Mouse (Mus musculus) hindbrain, embryonic 14.5 days (tissue): ENCODE data around the gene Aipl1. TPM values are rescaled to one million over a fixed set of nuclear protein-coding genes. Genes with fewer than 3 reads are reported as not detected.

Source experiments
- ATAC-seq: fragments of 200-750 bp; cut with Nextera tagmentation; 2 replicates; pipeline ENCODE4 v1.8.0; 2017; ENCODE audit warnings: moderate number of reproducible peaks, mild to moderate bottlenecking, moderate TSS enrichment, moderate library complexity; ENCODE audit not compliant: low FRiP score
- DNase-seq: peaks from one replicate; pipeline ENCODE4 v3.0.0-alpha.2; 2015; ENCODE audit warnings: low spot score
- H3K27ac ChIP-seq: fragments of 300-500 bp; sonication (generic); 2 replicates; pipeline ENCODE4 v1.5.1; 2014; ENCODE audit warnings: mild to moderate bottlenecking, moderate library complexity
- H3K27me3 ChIP-seq: fragments of 300-500 bp; sonication (generic); 2 replicates; pipeline ENCODE4 v1.6.1; 2014; ENCODE audit warnings: mild to moderate bottlenecking, low read length, mixed read lengths; ENCODE audit not compliant: control insufficient read depth, insufficient read depth
- H3K36me3 ChIP-seq: fragments of 300-500 bp; sonication (generic); replicated peaks from 2 replicates; pipeline ENCODE4 v1.6.1; 2014; ENCODE audit not compliant: control insufficient read depth, insufficient read depth
- H3K4me1 ChIP-seq: fragments of 300-500 bp; sonication (generic); replicated peaks from 2 replicates; pipeline ENCODE4 v1.6.1; 2014; ENCODE audit warnings: antibody characterized with exemption, low read length, mixed read lengths; ENCODE audit not compliant: control insufficient read depth, insufficient read depth
- H3K4me2 ChIP-seq: fragments of 300-500 bp; sonication (generic); replicated peaks from 2 replicates; pipeline ENCODE4 v1.6.1; 2014; ENCODE audit warnings: mild to moderate bottlenecking, moderate library complexity
- H3K4me3 ChIP-seq: fragments of 300-500 bp; sonication (generic); replicated peaks from 2 replicates; pipeline ENCODE4 v1.5.1; 2014; ENCODE audit warnings: mild to moderate bottlenecking, low read length
- H3K9ac ChIP-seq: fragments of 300-500 bp; sonication (generic); 2 replicates; pipeline ENCODE4 v1.6.1; 2014
- H3K9me3 ChIP-seq: fragments of 300-500 bp; sonication (generic); 2 replicates; pipeline ENCODE4 v1.6.1; 2016; ENCODE audit warnings: low read length; ENCODE audit not compliant: control insufficient read depth
- WGBS: fragments of 180-500 bp; shearing (Covaris S2); extraction: QIAGEN DNeasy Blood & Tissue Kit; methylation state at CpG from one replicate; pipeline ENCODE4 v1.1.7; 2014; 5-methylcytosine and 5-hydroxymethylcytosine counted together
- polyA plus RNA-seq: library from polyadenylated mRNA; unstranded; fragments of >200 nt; fragmentation: Nextera tagmentation; extraction: Ambion mirVana; gene quantifications from 2 replicates; pipeline ENCODE4 v1.2.1, GENCODE M21; 2014

Gene Aipl1
- polyA plus RNA-seq, 1 experiment from 2014 or later, result not detected

DNA sequence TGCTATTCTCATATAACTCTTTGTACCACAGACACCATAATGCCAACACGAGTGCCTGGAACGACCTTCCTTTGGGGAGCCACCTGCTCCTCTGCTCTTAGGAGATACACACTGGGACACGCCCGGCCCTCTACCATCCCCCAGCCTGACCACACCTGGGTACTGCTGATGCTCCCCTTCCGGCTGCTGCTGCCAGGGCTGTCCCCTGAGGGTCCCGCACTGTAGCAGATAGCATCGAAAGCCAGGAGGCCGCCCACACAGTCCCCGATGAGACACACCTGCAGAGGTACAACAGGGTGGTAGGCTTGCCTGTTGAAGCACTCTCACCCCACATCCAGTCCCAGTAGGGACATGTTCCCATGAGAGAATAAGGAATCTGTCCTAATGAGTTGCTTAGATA, 33.4 kb upstream of the Aipl1 start:
- H3K27ac ChIP-seq, result no peak overlapping the region
- 77% methylated on average over 9 of the region's 9 CpGs for WGBS
- H3K9me3 ChIP-seq, result no peaks in the 10 kb centered on the region
- ATAC-seq (no peak), DNase-seq (no peak)
- no peak overlapping the region for H3K4me2 ChIP-seq
- H3K36me3 ChIP-seq, result no peaks in the 10 kb centered on the region
- H3K4me3 ChIP-seq, result no peak overlapping the region
- H3K9ac ChIP-seq, result no peak overlapping the region
- no peaks in the 10 kb centered on the region for H3K27me3 ChIP-seq
- H3K4me1 ChIP-seq, result 0 out of 2 replicates have a peak, but pooled peaks cover 8% of the 10 kb centered on the region

DNA sequence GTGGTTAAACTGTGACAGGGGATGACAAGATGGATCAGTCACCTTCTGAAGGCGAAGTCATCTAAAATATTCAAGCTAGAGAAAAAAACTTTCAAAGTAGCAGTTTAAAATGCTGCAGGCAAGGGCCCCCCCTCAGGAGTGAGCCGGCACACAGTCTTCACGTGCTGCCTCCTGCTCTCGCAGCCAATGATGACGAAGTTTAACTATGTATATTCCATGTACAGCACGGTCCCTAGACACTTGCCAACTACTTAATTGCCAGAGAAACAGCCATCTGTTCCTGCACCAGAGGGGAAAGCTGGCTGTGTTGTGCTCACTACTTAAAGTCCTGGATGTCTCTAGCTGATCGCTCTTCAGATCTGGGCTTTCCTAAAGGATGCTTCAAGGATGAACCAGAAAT, 30.7 kb upstream of the Aipl1 start:
- Histone ChIP-seq H3K27ac (no peak overlapping the region), H3K27me3 (no peaks in the 10 kb centered on the region), H3K9ac (no peak overlapping the region), H3K9me3 (peaks cover 18% of the 10 kb centered on the region), H3K4me2 (no peak overlapping the region), H3K36me3 (no peaks in the 10 kb centered on the region; the same call in 1 of the 2 replicates), H3K4me1 (0 out of 2 replicates have a peak, but pooled peaks cover 8% of the 10 kb centered on the region), H3K4me3 (no peak overlapping the region)
- 40% methylated on average over 7 of the region's 7 CpGs for WGBS
- peak; percentile 56 for ATAC-seq
- peak; percentile 73 for DNase-seq

DNA sequence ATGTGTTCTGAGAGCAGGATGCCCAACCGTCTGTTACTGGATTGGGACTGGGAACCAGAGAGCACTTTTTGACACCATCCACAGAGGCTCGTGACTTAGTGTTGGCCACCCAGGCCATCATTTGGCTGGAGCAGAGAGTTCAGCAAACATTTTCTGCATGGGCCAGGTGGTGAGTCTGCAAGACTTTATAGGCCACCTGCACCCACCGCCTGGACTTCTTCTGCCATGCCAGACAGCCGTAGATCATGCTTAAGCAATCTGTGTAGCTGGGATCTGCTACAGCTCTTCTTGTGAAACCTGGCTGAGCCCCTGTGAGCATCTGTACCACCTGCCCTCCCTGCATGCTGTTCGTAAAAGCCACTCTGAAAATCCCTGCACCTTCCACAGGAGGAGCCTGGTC, 30.0 kb upstream of the Aipl1 start:
- H3K4me1 ChIP-seq, result 0 out of 2 replicates have a peak, but pooled peaks cover 8% of the 10 kb centered on the region
- H3K9me3 ChIP-seq, result peaks cover 18% of the 10 kb centered on the region
- no peak overlapping the region for H3K9ac ChIP-seq
- WGBS, result 73% methylated on average over 5 of the region's 5 CpGs
- ATAC-seq (no peak), DNase-seq (no peak)
- H3K4me3 ChIP-seq, result no peak overlapping the region
- H3K4me2 ChIP-seq, result no peak overlapping the region
- no peaks in the 10 kb centered on the region; the same call in 1 of the 2 replicates for H3K36me3 ChIP-seq
- no peak overlapping the region for H3K27ac ChIP-seq
- no peaks in the 10 kb centered on the region for H3K27me3 ChIP-seq

DNA sequence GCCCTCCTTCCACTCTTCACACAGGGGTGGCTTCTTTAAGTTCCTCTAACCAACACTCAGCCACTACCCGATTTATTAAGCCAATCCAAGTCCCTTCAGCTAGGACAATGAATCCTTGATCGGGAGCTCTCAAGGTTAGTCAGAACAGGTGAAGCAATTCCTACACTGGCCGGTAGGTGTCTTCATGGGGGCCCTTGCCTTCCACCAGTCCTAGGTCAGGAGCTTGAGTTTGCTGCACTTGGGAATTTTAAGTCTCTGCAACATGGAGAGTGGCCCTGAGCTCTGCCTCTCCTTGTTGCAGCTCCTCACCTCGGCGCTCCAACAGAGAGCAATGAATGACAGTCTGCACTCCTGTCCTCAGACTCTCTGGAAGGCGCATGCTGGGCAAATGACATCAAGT, 29.0 kb upstream of the Aipl1 start:
- Histone ChIP-seq H3K9ac (no peak overlapping the region), H3K4me3 (no peak overlapping the region), H3K36me3 (no peaks in the 10 kb centered on the region; the same call in 1 of the 2 replicates), H3K27me3 (no peaks in the 10 kb centered on the region), H3K27ac (no peak overlapping the region), H3K4me2 (no peak overlapping the region), H3K4me1 (0 out of 2 replicates have a peak, but pooled peaks cover 8% of the 10 kb centered on the region), H3K9me3 (peaks cover 18% of the 10 kb centered on the region)
- WGBS, result 42% methylated on average over 6 of the region's 6 CpGs
- DNase-seq (no peak), ATAC-seq (no peak)

GRCm38 (mm10) chr11:72065103-72065502, 27.8 kb upstream of the Aipl1 start:
- no peaks in the 10 kb centered on the region; the same call in 1 of the 2 replicates for H3K36me3 ChIP-seq
- no peak overlapping the region for H3K9ac ChIP-seq
- peaks cover 18% of the 10 kb centered on the region for H3K9me3 ChIP-seq
- no peak overlapping the region for H3K4me3 ChIP-seq
- 69% methylated on average over 8 of the region's 8 CpGs for WGBS
- no peak overlapping the region for H3K27ac ChIP-seq
- DNase-seq (peak; percentile 57), ATAC-seq (no peak)
- no peak overlapping the region for H3K4me2 ChIP-seq
- 0 out of 2 replicates have a peak, but pooled peaks cover 4% of the 10 kb centered on the region for H3K4me1 ChIP-seq
- no peaks in the 10 kb centered on the region for H3K27me3 ChIP-seq

GRCm38 (mm10) chr11:72064414-72064813, 27.1 kb upstream of the Aipl1 start:
- WGBS, result 82% methylated on average over 6 of the region's 6 CpGs
- Histone ChIP-seq H3K4me1 (0 out of 2 replicates have a peak, but pooled peaks cover 4% of the 10 kb centered on the region), H3K9ac (no peak overlapping the region), H3K9me3 (peaks cover 18% of the 10 kb centered on the region), H3K4me2 (no peak overlapping the region), H3K36me3 (no peaks in the 10 kb centered on the region; the same call in 1 of the 2 replicates), H3K4me3 (no peak overlapping the region), H3K27me3 (no peaks in the 10 kb centered on the region), H3K27ac (no peak overlapping the region)
- DNase-seq, result no peak
- ATAC-seq, result no peak

DNA sequence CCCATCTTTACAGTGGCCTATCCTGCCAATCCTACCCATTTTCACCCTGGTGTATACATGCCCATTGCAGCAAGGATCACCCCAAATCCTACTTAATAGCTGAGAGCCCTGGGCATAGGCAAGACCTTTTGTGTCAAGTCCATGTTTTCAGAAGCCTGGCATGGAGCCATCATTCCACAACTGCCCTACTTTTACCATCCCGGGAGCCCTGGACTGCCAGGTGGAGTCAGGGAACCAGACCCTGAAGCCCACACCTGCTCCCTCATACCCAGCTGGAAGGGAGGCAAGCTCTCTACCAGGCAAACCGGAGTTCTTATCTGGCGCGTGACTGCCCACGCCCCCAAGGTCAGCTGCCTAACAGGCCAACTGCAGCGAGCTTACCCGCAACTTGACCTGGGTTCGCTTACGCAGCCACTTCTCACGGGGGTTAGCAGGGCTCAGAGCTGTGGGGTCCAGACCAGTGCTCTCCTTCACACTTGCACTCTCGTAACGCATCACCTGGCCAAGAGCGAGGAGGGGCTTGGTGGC, 23.8 kb upstream of the Aipl1 start:
- no peak overlapping the region for H3K4me2 ChIP-seq
- H3K9ac ChIP-seq, result no peak overlapping the region
- H3K27ac ChIP-seq, result no peak overlapping the region
- H3K4me1 ChIP-seq, result no peaks in the 10 kb centered on the region
- peaks cover 18% of the 10 kb centered on the region for H3K9me3 ChIP-seq
- 89% methylated on average over 13 of the region's 13 CpGs for WGBS
- no peaks in the 10 kb centered on the region; the same call in 1 of the 2 replicates for H3K36me3 ChIP-seq
- no peaks in the 10 kb centered on the region for H3K27me3 ChIP-seq
- no peak overlapping the region for H3K4me3 ChIP-seq
- DNase-seq, result no peak
- no peak for ATAC-seq

DNA sequence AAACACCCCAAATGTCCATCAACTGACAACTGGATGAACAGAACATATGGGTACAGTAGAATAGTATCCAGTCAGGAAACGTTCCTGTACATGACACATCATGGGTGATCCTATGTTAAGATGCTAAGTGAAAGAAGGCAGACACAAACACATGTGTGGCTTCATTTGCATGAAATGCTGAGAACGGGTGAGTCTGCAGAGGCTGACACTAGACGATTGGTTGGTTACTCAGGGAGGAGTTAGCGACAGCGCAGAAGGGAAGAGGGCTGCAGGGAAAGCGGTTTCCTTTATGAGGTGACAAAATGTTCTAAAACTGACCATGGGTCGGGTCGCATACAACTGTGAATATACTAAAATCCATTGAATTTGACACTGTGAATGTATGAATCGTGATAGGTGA, 23.1 kb upstream of the Aipl1 start:
- Histone ChIP-seq H3K27ac (no peak overlapping the region), H3K9ac (no peak overlapping the region), H3K27me3 (no peaks in the 10 kb centered on the region), H3K9me3 (peaks cover 17% of the 10 kb centered on the region), H3K4me2 (no peak overlapping the region), H3K4me3 (no peak overlapping the region), H3K4me1 (no peaks in the 10 kb centered on the region), H3K36me3 (no peaks in the 10 kb centered on the region; the same call in 1 of the 2 replicates)
- DNase-seq, result no peak
- WGBS, result 81% methylated on average over 9 of the region's 9 CpGs
- ATAC-seq, result no peak

- H3K4me2 ChIP-seq, result no peak overlapping the region
- no peaks in the 10 kb centered on the region for H3K36me3 ChIP-seq
- WGBS, result 64% methylated on average over 3 of the region's 3 CpGs
- no peaks in the 10 kb centered on the region for H3K9me3 ChIP-seq
- H3K9ac ChIP-seq, result no peak overlapping the region
- no peak overlapping the region for H3K4me3 ChIP-seq
- DNase-seq, result no peak
- no peak for ATAC-seq
- H3K4me1 ChIP-seq, result peaks cover under 1% of the 10 kb centered on the region; the same call in 1 of the 2 replicates
- 0 out of 2 replicates have a peak overlapping the region, but pooled peaks have one; percentile 2 for H3K27ac ChIP-seq
- no peaks in the 10 kb centered on the region for H3K27me3 ChIP-seq
These were observed 19.9 kb upstream of the Aipl1 start for GRCm38 (mm10) chr11:72057166-72057565.
